Mouse (Mus musculus) urinary bladder, adult 18-20 months (tissue): ENCODE measurements around the gene Gm21887.
A peak's percentile ranks its signal among the peaks of the same experiment; 100 is the strongest.
"Not testable (repeated sequence)": the region's sequence is repeated elsewhere in the genome, so short reads cannot be mapped to it uniquely, and the experiment has no call there.

Source experiments
- DNase-seq, 2 experiments: peaks; one replicate each; pipeline ENCODE4 v3.0.0; 2022; ENCODE audit warnings: low spot score in 2 of 2, mixed read lengths in 2 of 2

Gene Gm21887

GRCm38 (mm10) chrX:169983401-169984165 lies 25.9 kb upstream of the Gm21887 start:
- peak in 1 of 2 experiments; percentile 51 for DNase-seq

- peak in 1 of 2 experiments; percentile 10 for DNase-seq
These were observed 25.1 kb upstream of the Gm21887 start for GRCm38 (mm10) chrX:169984331-169984730.

GRCm38 (mm10) chrX:169984853-169985252 lies 24.6 kb upstream of the Gm21887 start:
- DNase-seq: peak in 1 of 2 experiments; percentile 66

- DNase-seq: peak in 1 of 2 experiments; percentile 74
These were observed 23.7 kb upstream of the Gm21887 start for GRCm38 (mm10) chrX:169985796-169986195.

- DNase-seq: peak in 1 of 2 experiments; percentile 90
These were observed 22.7 kb upstream of the Gm21887 start for GRCm38 (mm10) chrX:169986519-169987367.

GRCm38 (mm10) chrX:169987368-169987837 lies 22.1 kb upstream of the Gm21887 start:
- DNase-seq: peak in 1 of 2 experiments; percentile 84

- DNase-seq: peak in 1 of 2 experiments; percentile 70
These were observed 20.8 kb upstream of the Gm21887 start for GRCm38 (mm10) chrX:169988571-169989218.

- DNase-seq: not testable (repeated sequence)
These were observed 20.3 kb upstream of the Gm21887 start for GRCm38 (mm10) chrX:169989219-169989595.

- peak in 1 of 2 experiments; percentile 85 for DNase-seq
These were observed 19.5 kb upstream of the Gm21887 start for GRCm38 (mm10) chrX:169989691-169990631.

GRCm38 (mm10) chrX:169991128-169991873 lies 18.2 kb upstream of the Gm21887 start:
- peak; percentile 97 to 100 for DNase-seq

GRCm38 (mm10) chrX:169992086-169992930 lies 17.2 kb upstream of the Gm21887 start:
- DNase-seq: peak in 1 of 2 experiments; percentile 56

- peak in 1 of 2 experiments; percentile 63 for DNase-seq
These were observed 16.4 kb upstream of the Gm21887 start for GRCm38 (mm10) chrX:169992951-169993547.

GRCm38 (mm10) chrX:169994011-169994865 lies 15.2 kb upstream of the Gm21887 start:
- peak in 1 of 2 experiments; percentile 83 for DNase-seq

GRCm38 (mm10) chrX:169994866-169995711 lies 14.4 kb upstream of the Gm21887 start:
- not testable (repeated sequence) for DNase-seq

- peak in 1 of 2 experiments; percentile 68 for DNase-seq
These were observed 13.4 kb upstream of the Gm21887 start for GRCm38 (mm10) chrX:169995909-169996521.

GRCm38 (mm10) chrX:169996926-169997325 lies 12.5 kb upstream of the Gm21887 start:
- peak in 1 of 2 experiments; percentile 94 for DNase-seq
